Mouse (Mus musculus): ENCODE results near the gene Uhrf1.

DNA sequence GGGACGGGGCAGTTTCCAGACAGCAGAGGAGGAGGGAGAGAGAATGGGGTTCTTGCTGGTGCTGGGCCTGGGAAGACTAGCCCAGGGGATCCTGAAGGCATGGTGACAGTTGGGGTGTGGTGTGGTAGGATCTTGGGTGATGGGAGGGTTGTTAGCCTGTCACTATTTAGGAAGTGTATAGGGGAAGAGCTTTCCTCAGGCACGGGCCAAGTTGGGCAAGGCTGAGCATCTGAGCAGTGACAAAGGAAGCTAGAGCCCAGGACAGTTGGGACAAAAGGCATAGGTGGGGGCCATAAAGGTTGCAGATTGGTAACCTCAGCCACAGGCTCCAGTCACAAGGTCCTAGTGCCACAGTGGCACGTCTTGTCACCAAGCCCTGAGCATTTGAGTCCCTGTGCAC lies 40.3 kb downstream of the Uhrf1 start:
- TF ChIP-seq CTCF (IDR thresholded peaks at IDR 0.05; ENCODE audit: low read depth, low read length) (no peak), POLR2AphosphoS5 (IDR thresholded peaks at IDR 0.05; ENCODE audit: insufficient replicate concordance, low read depth, low read length) (no peak), GATA1 (IDR thresholded peaks at IDR 0.05; ENCODE audit: borderline replicate concordance, low read length) (no peak), TAL1 (conservative IDR thresholded peaks at IDR 0.05; ENCODE audit: low read depth, low read length) (no peak), GATA2 (IDR thresholded peaks at IDR 0.05; ENCODE audit: borderline replicate concordance, low read depth, low read length) (no peak)
